Mouse (Mus musculus): Measurements from ENCODE around the gene Fam171a2.
"Not testable (repeated sequence)": the region's sequence is repeated elsewhere in the genome, so short reads cannot be mapped to it uniquely, and the experiment has no call there.

Gene Fam171a2

GRCm38 (mm10) chr11:102394421-102395124 lies 52.9 kb downstream of the Fam171a2 start:
- no peak for DNase-seq (ENCODE audit: low spot score in 2 of 2)

DNA sequence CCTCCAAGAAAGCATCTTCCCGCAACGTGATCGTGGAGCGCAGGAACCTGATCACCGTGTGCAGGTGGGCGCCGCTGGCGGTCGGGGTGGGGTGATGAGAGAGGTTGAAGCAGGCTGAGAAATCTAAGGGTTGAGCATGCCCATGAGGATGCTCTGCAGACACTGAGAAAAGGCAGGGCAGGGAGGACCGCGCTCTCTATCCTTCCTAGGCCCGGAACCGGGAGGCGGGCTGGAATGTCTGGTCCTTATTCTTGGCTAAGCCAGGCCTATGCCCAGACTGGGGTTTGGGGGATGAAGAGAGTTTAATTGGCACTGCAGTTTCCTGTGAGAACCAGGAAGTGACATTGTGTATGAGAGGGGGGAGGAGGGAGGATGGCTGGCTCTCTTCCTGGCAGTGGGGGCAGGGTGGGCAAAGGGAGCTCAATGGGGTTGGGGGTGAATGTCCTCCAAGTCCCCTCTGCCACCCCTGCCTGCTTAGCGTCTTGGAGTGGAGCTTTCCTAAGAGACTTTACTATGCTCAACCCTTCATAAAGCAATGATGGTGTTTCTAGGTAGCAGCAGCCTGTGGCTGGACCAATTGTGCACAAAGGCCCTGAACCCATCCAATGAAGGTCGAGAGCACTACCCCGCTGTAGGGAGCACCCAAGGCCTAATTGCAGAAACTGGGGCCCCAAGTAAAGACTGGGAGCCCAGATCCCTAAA lies 53.6 kb downstream of the Fam171a2 start:
- no peak for DNase-seq (ENCODE audit: low spot score in 2 of 2)

GRCm38 (mm10) chr11:102393238-102393634 lies 54.2 kb downstream of the Fam171a2 start, which contains the start of gene Rundc3a:
TSS of gene Rundc3a (plus strand) at chr11:102393403.
- peak; percentile 79 to 87 for DNase-seq (ENCODE audit: low spot score in 2 of 2)

- DNase-seq (ENCODE audit: low spot score in 2 of 2) = no peak
Observed at GRCm38 (mm10) chr11:102392441-102393237, 54.8 kb downstream of the Fam171a2 start.

DNA sequence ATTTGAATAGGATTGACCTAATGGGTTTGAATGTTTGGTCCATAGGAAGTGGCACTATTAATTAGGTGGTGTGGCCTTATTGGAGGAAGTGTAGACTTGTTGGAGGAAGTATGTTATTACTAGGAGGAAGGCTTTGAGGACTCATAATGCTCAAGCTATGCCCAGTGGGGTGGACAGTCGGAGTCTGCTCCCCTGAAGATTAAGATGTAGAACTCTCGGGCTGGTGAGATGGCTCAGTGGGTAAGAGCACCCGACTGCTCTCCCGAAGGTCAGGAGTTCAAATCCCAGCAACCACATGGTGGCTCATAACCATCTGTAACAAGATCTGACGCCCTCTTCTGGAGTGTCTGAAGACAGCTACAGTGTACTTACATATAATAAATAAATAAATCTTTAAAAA lies 58.0 kb downstream of the Fam171a2 start:
- not testable (repeated sequence) for DNase-seq (ENCODE audit: low spot score in 2 of 2)
